Mouse (Mus musculus): ENCODE data around the gene Slc47a2.
"Not testable (repeated sequence)": the region's sequence is repeated elsewhere in the genome, so short reads cannot be mapped to it uniquely, and the experiment has no call there.

Slc47a2 gene

GRCm38 (mm10) chr11:61341233-61341632 is 1.4 kb downstream of the Slc47a2 start:
- DNase-seq: no peak

GRCm38 (mm10) chr11:61340374-61340773 is 2.3 kb downstream of the Slc47a2 start:
- no peak for DNase-seq

- DNase-seq: no peak
Observed at GRCm38 (mm10) chr11:61337586-61337985, 5.1 kb downstream of the Slc47a2 start.

- no peak for DNase-seq
Observed at GRCm38 (mm10) chr11:61320904-61321687, 21.6 kb downstream of the Slc47a2 start.

- no peak for DNase-seq
Observed at GRCm38 (mm10) chr11:61319923-61320567, 22.6 kb downstream of the Slc47a2 start.

GRCm38 (mm10) chr11:61319233-61319922 is 23.3 kb downstream of the Slc47a2 start:
- DNase-seq: no peak

- DNase-seq: no peak
Observed at GRCm38 (mm10) chr11:61316864-61317263, 25.8 kb downstream of the Slc47a2 start.

- no peak for DNase-seq
Observed at GRCm38 (mm10) chr11:61310321-61310720, 32.3 kb downstream of the Slc47a2 start.

GRCm38 (mm10) chr11:61309831-61310230 is 32.8 kb downstream of the Slc47a2 start:
- no peak for DNase-seq

GRCm38 (mm10) chr11:61307795-61308194 is 34.9 kb downstream of the Slc47a2 start:
- DNase-seq: no peak

- peak; percentile 18 to 57 for DNase-seq
Observed at GRCm38 (mm10) chr11:61305377-61305776, 37.3 kb downstream of the Slc47a2 start.

GRCm38 (mm10) chr11:61304535-61304934 is 38.1 kb downstream of the Slc47a2 start:
- not testable (repeated sequence) for DNase-seq

- no peak for DNase-seq
Observed at GRCm38 (mm10) chr11:61300716-61301392, 41.8 kb downstream of the Slc47a2 start.

- no peak for DNase-seq
Observed at GRCm38 (mm10) chr11:61300205-61300604, 42.5 kb downstream of the Slc47a2 start.

GRCm38 (mm10) chr11:61297901-61298300 is 44.8 kb downstream of the Slc47a2 start:
- DNase-seq: no peak

GRCm38 (mm10) chr11:61297326-61297725 is 45.3 kb downstream of the Slc47a2 start:
- no peak for DNase-seq

- no peak for DNase-seq
Observed at GRCm38 (mm10) chr11:61296556-61296955, 46.1 kb downstream of the Slc47a2 start.

GRCm38 (mm10) chr11:61295556-61295955 is 47.1 kb downstream of the Slc47a2 start:
- no peak for DNase-seq

GRCm38 (mm10) chr11:61294431-61294830 is 48.2 kb downstream of the Slc47a2 start:
- no peak for DNase-seq

GRCm38 (mm10) chr11:61293251-61293650 is 49.4 kb downstream of the Slc47a2 start:
- no peak for DNase-seq

- no peak for DNase-seq
Observed at GRCm38 (mm10) chr11:61284323-61284722, 58.3 kb downstream of the Slc47a2 start.

- no peak for DNase-seq
Observed at GRCm38 (mm10) chr11:61283414-61284049, 59.1 kb downstream of the Slc47a2 start.
